ENCODE assay signal across 8 mouse cellular contexts in the genomic region with DNA sequence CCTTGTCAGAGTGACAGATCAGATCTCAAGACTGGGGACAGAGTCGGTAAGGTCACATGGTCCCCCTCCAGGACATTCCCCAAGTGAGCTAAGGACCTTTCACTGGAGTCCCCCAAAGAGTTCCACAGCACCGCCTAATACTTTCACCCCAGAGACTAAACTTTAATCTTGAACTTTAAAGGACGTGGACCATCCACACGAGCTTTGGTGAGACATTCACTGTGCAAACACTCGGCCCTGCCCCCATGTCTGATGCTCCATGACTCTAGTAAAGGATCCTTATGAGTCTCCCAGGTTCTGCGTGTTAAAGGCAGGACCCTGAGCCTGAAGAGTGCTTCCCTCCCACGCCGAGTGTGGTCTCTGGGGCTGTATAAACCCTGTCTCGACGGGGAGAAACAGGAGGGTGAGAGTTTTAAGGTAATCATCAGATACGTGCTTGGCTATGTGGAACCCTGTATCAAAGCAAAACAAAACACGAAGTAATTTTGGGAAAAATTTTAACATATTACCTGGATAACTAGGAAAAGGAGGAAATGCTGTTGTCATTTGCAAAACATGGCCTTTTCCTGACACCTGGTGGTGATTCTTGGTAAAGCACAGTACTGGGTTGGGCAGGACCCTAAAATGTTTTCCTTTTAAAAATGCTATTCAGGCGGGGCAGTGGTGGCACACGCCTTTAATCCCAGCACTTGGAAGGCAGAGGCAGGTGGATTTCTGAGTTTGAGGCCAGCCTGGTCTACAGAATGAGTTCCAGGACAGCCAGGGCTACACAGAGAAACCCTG.
DNase-seq lines count a peak whose midpoint lies in the region; TF ChIP-seq lines count a peak whose summit lies in the region.
"Had no signal": no experiment of that assay in that cellular context is flagged by ENCODE, and none has a peak within 500 bp of the region (broad histone marks: within the 10 kb centered on the region; RNA-seq: fewer than 3 reads in every experiment).

No protein-coding gene starts in this region.

- WGBS in lung, adult 2 months, result 63% methylated on average over 14 of the region's 14 CpGs

- DNase-seq in urinary bladder, postnatal 14 days (ENCODE audit: low spot score), result peak; percentile 75
- DNase-seq in urinary bladder, postnatal 10 days (ENCODE audit: low spot score), result no peak
- peak; percentile 53 for DNase-seq in adrenal gland, postnatal 25 days
- DNase-seq in embryo, embryonic 11.5 days (ENCODE audit: low read depth, low spot score), result peak; percentile 29
- peak; percentile 72 for DNase-seq in induced T-regulatory cell, adult 2 months (ENCODE audit: low read depth)
- peak; percentile 56 for DNase-seq in lung, adult 2 months
- DNase-seq in right cerebral cortex, postnatal 36 days (ENCODE audit: low spot score in 2 of 2), result peak; percentile 32 to 34

- no peak overlapping the region for H3K4me3 ChIP-seq in lung, adult 2 months (replicated peaks; ENCODE audit: extremely low read depth, low read depth, low read length)
- H3K4me3 ChIP-seq: lung, embryonic 15.5 days had no signal

- H3K4me1 ChIP-seq in lung, adult 2 months (ENCODE audit: control insufficient read depth, insufficient read depth, low read length), result no peaks in the 10 kb centered on the region
- H3K4me1 ChIP-seq: lung, embryonic 15.5 days had no signal

- peak; percentile 40; the same call in 1 of the 2 replicates for TF ChIP-seq CTCF in lung, adult 2 months (IDR thresholded peaks at IDR 0.05; ENCODE audit: insufficient read depth, low read length)

- TF ChIP-seq POLR2A in lung, adult 2 months (IDR thresholded peaks at IDR 0.05; ENCODE audit: borderline replicate concordance, extremely low read depth, low read depth, low read length), result no peak
